Mouse (Mus musculus): ENCODE data around the gene Tdrd1. TPM values are rescaled to one million over a fixed set of nuclear protein-coding genes. Genes with fewer than 3 reads are reported as not detected.

Tdrd1 gene
- polyA plus RNA-seq, 1 experiment from 2014 or later: 1.7 TPM

- Histone ChIP-seq H3K4me1 (replicated peaks; ENCODE audit: control insufficient read depth, insufficient read depth) (no peaks in the 10 kb centered on the region), H3K27ac (replicated peaks) (no peak overlapping the region), H3K36me3 (ENCODE audit: control insufficient read depth, insufficient read depth, low read length) (no peaks in the 10 kb centered on the region), H3K9me3 (ENCODE audit: control insufficient read depth, low read length) (no peaks in the 10 kb centered on the region), H3K9ac (ENCODE audit: low read length) (no peak overlapping the region), H3K4me2 (replicated peaks; ENCODE audit: low read depth) (no peak overlapping the region), H3K4me3 (ENCODE audit: low read depth, low read length) (no peak overlapping the region), H3K27me3 (ENCODE audit: control insufficient read depth, insufficient read depth, low read length) (no peaks in the 10 kb centered on the region)
- ATAC-seq (ENCODE audit: low FRiP score, low TSS enrichment) (no peak), DNase-seq (ENCODE audit: low spot score) (no peak)
- 50% methylated on average over 2 of the region's 2 CpGs for WGBS
- no peak for TF ChIP-seq CTCF (IDR thresholded peaks at IDR 0.05; ENCODE audit: low read depth)
- no peak for TF ChIP-seq EP300 (optimal IDR thresholded peaks at IDR 0.05)
These were observed 65.4 kb downstream of the Tdrd1 start for GRCm38 (mm10) chr19:56891438-56891837.

GRCm38 (mm10) chr19:56892586-56892985 lies 66.6 kb downstream of the Tdrd1 start:
- ATAC-seq (ENCODE audit: low FRiP score, low TSS enrichment): no peak
- DNase-seq (ENCODE audit: low spot score): no peak

GRCm38 (mm10) chr19:56893326-56893725 lies 67.3 kb downstream of the Tdrd1 start:
- Histone ChIP-seq H3K27ac (replicated peaks) (no peak overlapping the region), H3K4me1 (replicated peaks; ENCODE audit: control insufficient read depth, insufficient read depth) (no peaks in the 10 kb centered on the region), H3K27me3 (ENCODE audit: control insufficient read depth, insufficient read depth, low read length) (no peaks in the 10 kb centered on the region), H3K9me3 (ENCODE audit: control insufficient read depth, low read length) (no peaks in the 10 kb centered on the region), H3K4me3 (ENCODE audit: low read depth, low read length) (no peak overlapping the region), H3K9ac (ENCODE audit: low read length) (no peak overlapping the region), H3K4me2 (replicated peaks; ENCODE audit: low read depth) (no peak overlapping the region), H3K36me3 (ENCODE audit: control insufficient read depth, insufficient read depth, low read length) (no peaks in the 10 kb centered on the region)
- DNase-seq (ENCODE audit: low spot score) (no peak), ATAC-seq (ENCODE audit: low FRiP score, low TSS enrichment) (no peak)
- TF ChIP-seq CTCF (IDR thresholded peaks at IDR 0.05; ENCODE audit: low read depth) (no peak), EP300 (optimal IDR thresholded peaks at IDR 0.05) (no peak)
- WGBS: 70% methylated on average over 5 of the region's 5 CpGs

More at GRCm38 (mm10) chr19:56892586-56892985, 66.6 kb downstream of the Tdrd1 start:
- Histone ChIP-seq H3K9me3 (ENCODE audit: control insufficient read depth, low read length) (no peaks in the 10 kb centered on the region), H3K4me3 (ENCODE audit: low read depth, low read length) (no peak overlapping the region), H3K27me3 (ENCODE audit: control insufficient read depth, insufficient read depth, low read length) (no peaks in the 10 kb centered on the region), H3K9ac (ENCODE audit: low read length) (no peak overlapping the region), H3K4me2 (replicated peaks; ENCODE audit: low read depth) (no peak overlapping the region), H3K27ac (replicated peaks) (no peak overlapping the region), H3K4me1 (replicated peaks; ENCODE audit: control insufficient read depth, insufficient read depth) (no peaks in the 10 kb centered on the region), H3K36me3 (ENCODE audit: control insufficient read depth, insufficient read depth, low read length) (no peaks in the 10 kb centered on the region)
- WGBS: 86% methylated on average over 5 of the region's 5 CpGs
- TF ChIP-seq CTCF (IDR thresholded peaks at IDR 0.05; ENCODE audit: low read depth): no peak
- no peak for TF ChIP-seq EP300 (optimal IDR thresholded peaks at IDR 0.05)

GRCm38 (mm10) chr19:56897654-56898053 lies 71.6 kb downstream of the Tdrd1 start:
- Histone ChIP-seq H3K27me3 (ENCODE audit: control insufficient read depth, insufficient read depth, low read length) (no peaks in the 10 kb centered on the region), H3K4me3 (ENCODE audit: low read depth, low read length) (no peak overlapping the region), H3K36me3 (ENCODE audit: control insufficient read depth, insufficient read depth, low read length) (no peaks in the 10 kb centered on the region), H3K4me2 (replicated peaks; ENCODE audit: low read depth) (no peak overlapping the region), H3K9ac (ENCODE audit: low read length) (no peak overlapping the region), H3K27ac (replicated peaks) (no peak overlapping the region), H3K9me3 (ENCODE audit: control insufficient read depth, low read length) (no peaks in the 10 kb centered on the region), H3K4me1 (replicated peaks; ENCODE audit: control insufficient read depth, insufficient read depth) (no peaks in the 10 kb centered on the region)
- DNase-seq (ENCODE audit: low spot score) (no peak), ATAC-seq (ENCODE audit: low FRiP score, low TSS enrichment) (no peak)
- 87% methylated on average over 16 of the region's 16 CpGs for WGBS
- no peak for TF ChIP-seq CTCF (IDR thresholded peaks at IDR 0.05; ENCODE audit: low read depth)
- no peak for TF ChIP-seq EP300 (optimal IDR thresholded peaks at IDR 0.05)

GRCm38 (mm10) chr19:56904095-56904494 lies 78.1 kb downstream of the Tdrd1 start:
- 70% methylated on average over 3 of the region's 3 CpGs for WGBS
- TF ChIP-seq EP300 (optimal IDR thresholded peaks at IDR 0.05) (no peak), CTCF (IDR thresholded peaks at IDR 0.05; ENCODE audit: low read depth) (no peak)
- Histone ChIP-seq H3K4me2 (replicated peaks; ENCODE audit: low read depth) (no peak overlapping the region), H3K27ac (replicated peaks) (no peak overlapping the region), H3K9me3 (ENCODE audit: control insufficient read depth, low read length) (no peaks in the 10 kb centered on the region), H3K4me3 (ENCODE audit: low read depth, low read length) (no peak overlapping the region), H3K4me1 (replicated peaks; ENCODE audit: control insufficient read depth, insufficient read depth) (no peaks in the 10 kb centered on the region), H3K36me3 (ENCODE audit: control insufficient read depth, insufficient read depth, low read length) (no peaks in the 10 kb centered on the region), H3K27me3 (ENCODE audit: control insufficient read depth, insufficient read depth, low read length) (no peaks in the 10 kb centered on the region), H3K9ac (ENCODE audit: low read length) (no peak overlapping the region)
- ATAC-seq (ENCODE audit: low FRiP score, low TSS enrichment) (no peak), DNase-seq (ENCODE audit: low spot score) (no peak)

GRCm38 (mm10) chr19:56905395-56905794 lies 79.4 kb downstream of the Tdrd1 start:
- Histone ChIP-seq H3K4me3 (ENCODE audit: low read depth, low read length) (no peak overlapping the region), H3K9me3 (ENCODE audit: control insufficient read depth, low read length) (no peaks in the 10 kb centered on the region), H3K4me1 (replicated peaks; ENCODE audit: control insufficient read depth, insufficient read depth) (no peaks in the 10 kb centered on the region), H3K4me2 (replicated peaks; ENCODE audit: low read depth) (no peak overlapping the region), H3K27me3 (ENCODE audit: control insufficient read depth, insufficient read depth, low read length) (no peaks in the 10 kb centered on the region), H3K27ac (replicated peaks) (no peak overlapping the region), H3K9ac (ENCODE audit: low read length) (no peak overlapping the region), H3K36me3 (ENCODE audit: control insufficient read depth, insufficient read depth, low read length) (no peaks in the 10 kb centered on the region)
- no peak for TF ChIP-seq EP300 (optimal IDR thresholded peaks at IDR 0.05)
- no peak for TF ChIP-seq CTCF (IDR thresholded peaks at IDR 0.05; ENCODE audit: low read depth)
- ATAC-seq (ENCODE audit: low FRiP score, low TSS enrichment): no peak
- DNase-seq (ENCODE audit: low spot score): no peak
- 88% methylated on average over 7 of the region's 7 CpGs for WGBS

All from stomach, postnatal 0 days (tissue).